Mouse (Mus musculus): ENCODE data around the gene Ncor2. TPM values are rescaled to one million over a fixed set of nuclear protein-coding genes. Genes with fewer than 3 reads are reported as not detected.

The Ncor2 gene
- polyA plus RNA-seq, 1 experiment from 2014 or later: 25.1 TPM

- no peak for ATAC-seq (ENCODE audit: low FRiP score, low read depth)
- H3K4me1 ChIP-seq: peaks cover 34% of the 10 kb centered on the region
Observed at GRCm38 (mm10) chr5:125112588-125112987, 66.4 kb downstream of the Ncor2 start.

GRCm38 (mm10) chr5:125111137-125111536, 67.9 kb downstream of the Ncor2 start:
- peaks cover 68% of the 10 kb centered on the region for H3K36me3 ChIP-seq
- WGBS: 62% methylated on average over 6 of the region's 6 CpGs

More at GRCm38 (mm10) chr5:125112588-125112987, 66.4 kb downstream of the Ncor2 start:
- no peak overlapping the region for H3K9ac ChIP-seq (replicated peaks)
- H3K27me3 ChIP-seq: no peaks in the 10 kb centered on the region
- H3K9me3 ChIP-seq: no peaks in the 10 kb centered on the region
- WGBS: 86% methylated on average over 1 of the region's 1 CpGs
- peak overlapping the region; percentile 66 for H3K27ac ChIP-seq (replicated peaks)
- peaks cover 75% of the 10 kb centered on the region for H3K36me3 ChIP-seq
- no peak overlapping the region for H3K4me3 ChIP-seq
- H3K4me2 ChIP-seq (replicated peaks): no peak overlapping the region

GRCm38 (mm10) chr5:125110722-125111121, 68.3 kb downstream of the Ncor2 start:
- H3K9me3 ChIP-seq: no peaks in the 10 kb centered on the region
- H3K27ac ChIP-seq (replicated peaks): peak overlapping the region; percentile 73
- peaks cover 68% of the 10 kb centered on the region for H3K36me3 ChIP-seq
- 59% methylated on average over 3 of the region's 3 CpGs for WGBS
- H3K4me2 ChIP-seq (replicated peaks): no peak overlapping the region
- ATAC-seq (ENCODE audit: low FRiP score, low read depth): peak; percentile 28; the same call in 1 of the 2 replicates
- no peaks in the 10 kb centered on the region for H3K27me3 ChIP-seq
- H3K9ac ChIP-seq (replicated peaks): 0 out of 2 replicates have a peak overlapping the region, but pooled peaks have one; percentile 28
- peaks cover 34% of the 10 kb centered on the region for H3K4me1 ChIP-seq
- no peak overlapping the region for H3K4me3 ChIP-seq

More at GRCm38 (mm10) chr5:125111137-125111536, 67.9 kb downstream of the Ncor2 start:
- H3K9ac ChIP-seq (replicated peaks): 0 out of 2 replicates have a peak overlapping the region, but pooled peaks have one; percentile 28
- H3K4me3 ChIP-seq: no peak overlapping the region
- peaks cover 34% of the 10 kb centered on the region for H3K4me1 ChIP-seq
- no peak for ATAC-seq (ENCODE audit: low FRiP score, low read depth)
- no peaks in the 10 kb centered on the region for H3K27me3 ChIP-seq
- no peaks in the 10 kb centered on the region for H3K9me3 ChIP-seq
- no peak overlapping the region for H3K4me2 ChIP-seq (replicated peaks)
- peak overlapping the region; percentile 73 for H3K27ac ChIP-seq (replicated peaks)

DNA sequence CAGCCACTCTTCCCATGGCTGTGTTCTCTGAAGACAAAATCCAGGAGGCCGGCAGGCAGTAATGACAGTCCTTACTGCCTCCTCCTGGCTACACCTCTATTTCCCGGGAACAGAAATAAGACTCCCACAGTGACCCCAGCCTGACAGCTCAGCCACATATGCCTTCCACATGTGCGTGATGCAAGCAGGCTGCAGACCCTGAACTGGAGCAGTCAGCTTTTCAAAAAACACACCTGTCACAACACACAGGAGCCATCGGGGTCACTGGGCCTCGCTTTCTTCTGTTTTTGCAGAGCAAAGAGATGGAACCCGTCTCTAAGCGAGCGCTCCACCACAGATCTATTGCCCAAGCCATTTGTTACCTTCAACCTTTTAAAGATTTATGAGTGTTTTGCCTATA, 68.8 kb downstream of the Ncor2 start:
- no peaks in the 10 kb centered on the region for H3K27me3 ChIP-seq
- no peaks in the 10 kb centered on the region for H3K9me3 ChIP-seq
- H3K36me3 ChIP-seq: peaks cover 68% of the 10 kb centered on the region
- no peak overlapping the region for H3K4me3 ChIP-seq
- peak overlapping the region; percentile 73; the same call in 1 of the 2 replicates for H3K27ac ChIP-seq (replicated peaks)
- ATAC-seq (ENCODE audit: low FRiP score, low read depth): no peak
- H3K9ac ChIP-seq (replicated peaks): no peak overlapping the region
- peaks cover 34% of the 10 kb centered on the region for H3K4me1 ChIP-seq
- H3K4me2 ChIP-seq (replicated peaks): no peak overlapping the region
- 83% methylated on average over 8 of the region's 8 CpGs for WGBS

DNA sequence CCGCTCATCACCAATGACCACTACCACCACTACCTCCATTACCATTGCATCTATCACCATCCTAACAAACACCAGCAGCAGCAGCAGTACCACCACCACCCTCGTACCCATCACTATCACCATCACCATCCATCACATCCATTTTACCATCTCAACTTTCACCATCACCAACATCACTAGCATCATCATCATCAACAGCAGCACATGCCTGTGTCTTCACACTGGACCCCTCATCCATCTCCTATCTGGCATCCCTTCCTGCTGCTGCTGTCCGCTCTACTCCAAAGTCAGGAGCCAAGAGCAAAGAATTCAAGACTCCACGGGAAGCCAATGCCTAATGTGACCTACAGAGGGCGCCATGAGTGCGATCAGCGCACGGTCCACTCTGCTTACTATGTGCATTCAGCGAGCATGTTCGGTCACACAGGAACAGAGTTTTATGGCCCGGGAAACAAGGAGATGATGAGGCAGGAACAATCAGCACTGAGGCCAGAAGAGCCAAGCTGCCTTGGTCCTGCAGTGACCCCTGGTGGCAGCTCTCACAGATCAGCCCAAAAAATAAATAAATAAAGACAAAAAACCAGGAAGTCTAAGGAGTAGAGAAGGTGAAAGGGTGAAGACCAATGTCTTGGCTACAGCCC, 71.9 kb downstream of the Ncor2 start:
- H3K4me3 ChIP-seq: no peak overlapping the region
- no peaks in the 10 kb centered on the region for H3K9me3 ChIP-seq
- no peak for ATAC-seq (ENCODE audit: low FRiP score, low read depth)
- H3K27me3 ChIP-seq: no peaks in the 10 kb centered on the region
- no peak overlapping the region for H3K27ac ChIP-seq (replicated peaks)
- WGBS: 70% methylated on average over 11 of the region's 11 CpGs
- H3K4me1 ChIP-seq: peaks cover 44% of the 10 kb centered on the region
- peaks cover 68% of the 10 kb centered on the region for H3K36me3 ChIP-seq
- H3K4me2 ChIP-seq (replicated peaks): no peak overlapping the region
- H3K9ac ChIP-seq (replicated peaks): no peak overlapping the region

DNA sequence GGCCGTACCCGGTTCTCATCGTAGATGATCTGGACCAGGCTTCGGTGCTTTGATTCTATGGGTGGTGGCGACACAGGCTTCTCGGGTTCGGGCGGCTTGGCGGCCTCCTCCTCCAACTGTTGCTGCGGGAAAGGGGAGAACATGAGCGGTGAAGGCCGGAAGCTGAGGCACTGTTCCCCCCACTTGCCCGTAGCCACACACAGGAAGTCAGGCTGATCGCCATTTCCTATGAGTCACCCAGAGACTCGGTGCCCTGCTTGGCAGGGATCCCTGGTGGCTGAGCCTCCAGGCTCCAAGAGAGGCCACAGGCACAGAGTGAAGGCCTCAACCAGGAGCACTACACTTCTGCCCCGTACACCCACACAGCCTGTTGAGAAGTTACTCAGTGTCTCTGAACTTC, 72.8 kb downstream of the Ncor2 start:
- 0 out of 2 replicates have a peak overlapping the region, but pooled peaks have one; percentile 6 for H3K27ac ChIP-seq (replicated peaks)
- no peaks in the 10 kb centered on the region for H3K9me3 ChIP-seq
- H3K9ac ChIP-seq (replicated peaks): no peak overlapping the region
- 93% methylated on average over 16 of the region's 16 CpGs for WGBS
- no peak for ATAC-seq (ENCODE audit: low FRiP score, low read depth)
- H3K27me3 ChIP-seq: no peaks in the 10 kb centered on the region
- H3K4me1 ChIP-seq: peaks cover 35% of the 10 kb centered on the region
- H3K4me2 ChIP-seq (replicated peaks): no peak overlapping the region
- peaks cover 73% of the 10 kb centered on the region for H3K36me3 ChIP-seq
- no peak overlapping the region for H3K4me3 ChIP-seq

GRCm38 (mm10) chr5:125104841-125105240, 74.2 kb downstream of the Ncor2 start:
- H3K9ac ChIP-seq (replicated peaks): no peak overlapping the region
- 46% methylated on average over 6 of the region's 6 CpGs for WGBS
- no peak overlapping the region for H3K4me3 ChIP-seq
- H3K27me3 ChIP-seq: no peaks in the 10 kb centered on the region
- no peak for ATAC-seq (ENCODE audit: low FRiP score, low read depth)
- no peak overlapping the region for H3K4me2 ChIP-seq (replicated peaks)
- no peaks in the 10 kb centered on the region for H3K9me3 ChIP-seq
- H3K4me1 ChIP-seq: peaks cover 24% of the 10 kb centered on the region
- H3K27ac ChIP-seq (replicated peaks): peak overlapping the region; percentile 40; the same call in 1 of the 2 replicates
- peaks cover 72% of the 10 kb centered on the region for H3K36me3 ChIP-seq

GRCm38 (mm10) chr5:125103396-125103795, 75.6 kb downstream of the Ncor2 start:
- WGBS: 23% methylated on average over 6 of the region's 6 CpGs
- no peak overlapping the region for H3K4me2 ChIP-seq (replicated peaks)
- H3K27ac ChIP-seq (replicated peaks): peak overlapping the region; percentile 76
- H3K9ac ChIP-seq (replicated peaks): peak overlapping the region; percentile 20
- H3K36me3 ChIP-seq: peaks cover 69% of the 10 kb centered on the region
- 0 out of 2 replicates have a peak, but pooled peaks have one; percentile 16 for ATAC-seq (ENCODE audit: low FRiP score, low read depth)
- H3K27me3 ChIP-seq: no peaks in the 10 kb centered on the region
- H3K4me3 ChIP-seq: no peak overlapping the region
- peaks cover 24% of the 10 kb centered on the region for H3K4me1 ChIP-seq
- no peaks in the 10 kb centered on the region for H3K9me3 ChIP-seq

DNA sequence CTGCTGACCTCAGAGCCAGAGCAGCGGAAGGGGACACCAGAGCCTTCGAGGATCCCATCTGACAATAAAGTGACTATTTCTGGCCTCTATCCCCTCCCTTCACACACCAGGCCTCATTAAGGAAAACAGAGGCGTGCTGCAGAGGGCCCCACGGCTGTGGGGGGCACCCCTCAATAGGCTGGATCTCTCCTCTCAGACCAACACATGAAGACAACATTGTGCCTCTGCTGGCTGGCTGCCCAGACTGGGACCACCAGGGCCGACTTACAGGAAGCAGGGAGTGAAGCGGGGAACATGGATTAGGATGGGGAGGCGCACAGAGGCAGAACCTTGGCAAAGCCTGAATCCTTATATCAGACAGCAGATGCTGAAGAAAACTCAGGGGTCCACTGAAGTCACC, 76.1 kb downstream of the Ncor2 start:
- peak; percentile 28 for ATAC-seq (ENCODE audit: low FRiP score, low read depth)
- Histone ChIP-seq H3K9me3 (no peaks in the 10 kb centered on the region), H3K27ac (replicated peaks) (peak overlapping the region; percentile 76), H3K4me3 (no peak overlapping the region), H3K27me3 (no peaks in the 10 kb centered on the region), H3K36me3 (peaks cover 69% of the 10 kb centered on the region), H3K4me1 (peaks cover 24% of the 10 kb centered on the region), H3K4me2 (replicated peaks) (no peak overlapping the region), H3K9ac (replicated peaks) (no peak overlapping the region)
- 49% methylated on average over 7 of the region's 7 CpGs for WGBS

- Histone ChIP-seq H3K27me3 (no peaks in the 10 kb centered on the region), H3K4me1 (peaks cover 24% of the 10 kb centered on the region), H3K4me2 (replicated peaks) (no peak overlapping the region), H3K36me3 (peaks cover 69% of the 10 kb centered on the region), H3K9ac (replicated peaks) (no peak overlapping the region), H3K27ac (replicated peaks) (peak overlapping the region; percentile 76), H3K9me3 (no peaks in the 10 kb centered on the region), H3K4me3 (no peak overlapping the region)
- ATAC-seq (ENCODE audit: low FRiP score, low read depth): 0 out of 2 replicates have a peak, but pooled peaks have one; percentile 27
- WGBS: 84% methylated on average over 8 of the region's 8 CpGs
Observed at GRCm38 (mm10) chr5:125102352-125102751, 76.7 kb downstream of the Ncor2 start.

GRCm38 (mm10) chr5:125099785-125100350, 79.2 kb downstream of the Ncor2 start:
- peaks cover 66% of the 10 kb centered on the region for H3K36me3 ChIP-seq
- ATAC-seq (ENCODE audit: low FRiP score, low read depth): no peak

DNA sequence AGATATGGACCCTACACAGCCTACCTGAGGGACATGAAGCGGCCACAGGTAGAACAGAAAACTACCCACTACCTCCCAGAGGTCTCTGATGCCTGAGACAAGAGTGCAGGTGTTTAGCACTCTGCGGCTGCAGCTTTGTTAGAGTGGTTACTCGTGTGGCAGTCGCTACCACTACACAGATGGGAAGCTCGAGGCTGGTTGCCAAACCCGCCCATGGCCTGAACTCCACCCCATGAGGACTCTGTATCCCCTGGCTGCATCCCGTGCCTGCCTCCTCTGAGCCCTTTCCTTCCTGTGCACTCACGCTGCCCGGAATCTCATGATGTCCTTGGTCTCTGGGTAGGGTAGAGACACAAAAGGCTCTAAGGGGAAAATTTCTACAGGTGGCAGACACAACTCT, 80.3 kb downstream of the Ncor2 start:
- no peak overlapping the region for H3K4me3 ChIP-seq
- H3K9ac ChIP-seq (replicated peaks): no peak overlapping the region
- no peaks in the 10 kb centered on the region for H3K27me3 ChIP-seq
- H3K4me1 ChIP-seq: peaks cover 17% of the 10 kb centered on the region
- ATAC-seq (ENCODE audit: low FRiP score, low read depth): no peak
- no peak overlapping the region for H3K27ac ChIP-seq (replicated peaks)
- peaks cover 62% of the 10 kb centered on the region for H3K36me3 ChIP-seq
- H3K9me3 ChIP-seq: no peaks in the 10 kb centered on the region
- WGBS: 93% methylated on average over 9 of the region's 9 CpGs
- H3K4me2 ChIP-seq (replicated peaks): no peak overlapping the region

More at GRCm38 (mm10) chr5:125099785-125100350, 79.2 kb downstream of the Ncor2 start:
- WGBS: 89% methylated on average over 5 of the region's 5 CpGs
- Histone ChIP-seq H3K4me1 (peaks cover 24% of the 10 kb centered on the region), H3K27me3 (no peaks in the 10 kb centered on the region), H3K9ac (replicated peaks) (no peak overlapping the region), H3K27ac (replicated peaks) (no peak overlapping the region), H3K4me2 (replicated peaks) (no peak overlapping the region), H3K9me3 (no peaks in the 10 kb centered on the region), H3K4me3 (no peak overlapping the region)
